Mouse (Mus musculus) lung, embryonic 16.5 days (tissue): ENCODE results near the gene Lmf2. TPM values are rescaled to one million over a fixed set of nuclear protein-coding genes. Genes with fewer than 3 reads are reported as not detected.

Experiments
- ATAC-seq: fragments of 200-750 bp; cut with Nextera tagmentation; 2 replicates; pipeline ENCODE4 v1.8.0; 2017; ENCODE audit warnings: low read depth, mild to moderate bottlenecking, moderate library complexity
- H3K27ac ChIP-seq: fragments of 300-500 bp; sonication (generic); 2 replicates; pipeline ENCODE4 v1.5.1; 2014; ENCODE audit warnings: mild to moderate bottlenecking, control low read depth, low read length
- H3K27me3 ChIP-seq: fragments of 300-500 bp; sonication (generic); 2 replicates; pipeline ENCODE4 v1.6.1; 2014; ENCODE audit warnings: low read depth, low read length, mixed read lengths; ENCODE audit not compliant: control insufficient read depth, insufficient read depth
- H3K36me3 ChIP-seq: fragments of 300-500 bp; sonication (generic); 2 replicates; pipeline ENCODE4 v1.6.1; 2014; ENCODE audit warnings: low read length; ENCODE audit not compliant: control insufficient read depth, insufficient read depth
- H3K4me1 ChIP-seq: fragments of 300-500 bp; sonication (generic); replicated peaks from 2 replicates; pipeline ENCODE4 v1.6.1; 2014; ENCODE audit warnings: low read length, mixed read lengths; ENCODE audit not compliant: control insufficient read depth, insufficient read depth
- H3K4me2 ChIP-seq: fragments of 300-500 bp; sonication (generic); 2 replicates; pipeline ENCODE4 v1.6.1; 2014; ENCODE audit warnings: low read depth, low read length, control low read depth
- H3K4me3 ChIP-seq: fragments of 300-500 bp; sonication (generic); 2 replicates; pipeline ENCODE4 v1.5.1; 2014; ENCODE audit warnings: mild to moderate bottlenecking, low read length, control low read depth
- H3K9ac ChIP-seq: fragments of 300-500 bp; sonication (generic); 2 replicates; pipeline ENCODE4 v1.6.1; 2014; ENCODE audit warnings: low read length, control low read depth
- H3K9me3 ChIP-seq: fragments of 300-500 bp; sonication (generic); 2 replicates; pipeline ENCODE4 v1.6.1; 2016; ENCODE audit warnings: low read length; ENCODE audit not compliant: control insufficient read depth
- WGBS: fragments of 180-500 bp; shearing (Covaris S2); extraction: QIAGEN DNeasy Blood & Tissue Kit; methylation state at CpG from one replicate; pipeline ENCODE4 v1.1.7; 2014; 5-methylcytosine and 5-hydroxymethylcytosine counted together
- microRNA-seq: library from miRNA; unstranded; fragments of <30 nt; microRNA quantifications from one replicate; pipeline ENCODE4, GENCODE M21; 2016
- polyA plus RNA-seq: library from polyadenylated mRNA; unstranded; fragments of >200 nt; fragmentation: Nextera tagmentation; extraction: Ambion mirVana; gene quantifications from 2 replicates; pipeline ENCODE4 v1.2.1, GENCODE M21; 2015

The Lmf2 gene
- polyA plus RNA-seq, 1 experiment from 2014 or later = 83.6 TPM

DNA sequence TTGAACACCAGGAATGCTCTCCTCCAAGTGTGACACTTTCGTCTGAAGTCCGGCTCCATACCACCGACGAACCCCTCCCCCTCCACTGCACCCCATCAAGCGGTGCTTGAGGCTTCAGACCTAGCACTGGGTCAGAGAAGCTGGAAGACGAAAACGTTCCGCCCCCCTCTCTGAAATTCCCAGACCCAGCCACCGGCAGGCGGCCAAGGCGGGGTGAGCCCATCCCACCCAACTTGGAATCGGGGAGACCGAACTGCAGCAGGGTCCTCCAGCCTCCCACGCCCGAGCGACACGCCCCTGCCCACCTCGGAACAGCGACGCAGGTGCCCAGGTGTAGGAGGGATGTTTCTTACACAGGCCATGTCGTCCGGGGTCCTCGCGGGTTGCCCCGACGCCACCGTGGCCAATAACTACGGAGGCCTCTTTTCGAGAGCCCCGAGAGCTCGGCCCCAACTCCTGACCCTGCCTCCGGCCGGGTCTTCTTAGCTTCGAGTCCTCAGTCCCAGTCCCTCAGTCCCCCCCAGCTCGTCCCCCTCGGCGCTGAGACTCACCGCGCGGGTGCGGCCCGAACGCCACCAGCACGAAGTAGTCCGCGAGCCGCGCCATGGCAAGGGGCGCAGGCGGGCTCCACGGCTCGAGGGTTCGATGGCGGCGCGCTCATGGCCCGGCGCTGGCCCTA is 40.8 kb downstream of the Lmf2 start:
- H3K4me1 ChIP-seq = peaks cover 16% of the 10 kb centered on the region
- peak overlapping the region; percentile 94 for H3K9ac ChIP-seq
- peak overlapping the region; percentile 97 for H3K4me3 ChIP-seq
- H3K27me3 ChIP-seq = no peaks in the 10 kb centered on the region
- no peaks in the 10 kb centered on the region for H3K36me3 ChIP-seq
- peak overlapping the region; percentile 74 for H3K4me2 ChIP-seq
- H3K9me3 ChIP-seq = no peaks in the 10 kb centered on the region
- under 1% methylated on average over 55 of the region's 58 CpGs for WGBS
- H3K27ac ChIP-seq = peak overlapping the region; percentile 48; the same call in 1 of the 2 replicates
- ATAC-seq = peak; percentile 49

DNA sequence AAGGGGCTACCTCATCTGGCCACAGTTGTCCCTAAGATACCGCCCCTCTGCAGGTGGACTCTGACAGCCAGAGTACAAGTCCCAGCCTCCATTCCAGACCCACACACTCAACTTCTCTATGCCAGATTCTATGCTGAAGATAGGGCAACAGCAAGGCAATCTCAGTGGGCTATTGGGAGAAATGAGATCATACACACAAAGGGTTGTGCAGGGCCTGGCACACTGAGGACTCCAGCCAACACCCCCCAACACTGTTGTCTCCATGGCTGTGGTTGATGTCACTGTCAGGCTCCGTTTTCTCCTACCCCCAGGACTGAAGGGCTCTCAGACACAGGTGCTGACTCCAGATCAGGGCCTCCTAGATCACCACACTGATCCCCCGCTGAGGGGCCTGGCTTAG is 41.4 kb downstream of the Lmf2 start:
- Histone ChIP-seq H3K4me1 (peaks cover 16% of the 10 kb centered on the region), H3K36me3 (no peaks in the 10 kb centered on the region), H3K4me3 (peak overlapping the region; percentile 97), H3K27me3 (no peaks in the 10 kb centered on the region), H3K9ac (peak overlapping the region; percentile 94), H3K4me2 (peak overlapping the region; percentile 74), H3K27ac (no peak overlapping the region), H3K9me3 (no peaks in the 10 kb centered on the region)
- ATAC-seq = no peak
- 22% methylated on average over 3 of the region's 3 CpGs for WGBS

- H3K27ac ChIP-seq = no peak overlapping the region
- 0 out of 2 replicates have a peak overlapping the region, but pooled peaks have one; percentile 94 for H3K9ac ChIP-seq
- H3K4me2 ChIP-seq = no peak overlapping the region
- no peaks in the 10 kb centered on the region for H3K27me3 ChIP-seq
- WGBS = 50% methylated on average over 4 of the region's 4 CpGs
- H3K4me1 ChIP-seq = peaks cover 16% of the 10 kb centered on the region
- no peak for ATAC-seq
- H3K4me3 ChIP-seq = no peak overlapping the region
- no peaks in the 10 kb centered on the region for H3K36me3 ChIP-seq
- no peaks in the 10 kb centered on the region for H3K9me3 ChIP-seq
Measured at GRCm38 (mm10) chr15:89313359-89313758, 42.1 kb downstream of the Lmf2 start.

DNA sequence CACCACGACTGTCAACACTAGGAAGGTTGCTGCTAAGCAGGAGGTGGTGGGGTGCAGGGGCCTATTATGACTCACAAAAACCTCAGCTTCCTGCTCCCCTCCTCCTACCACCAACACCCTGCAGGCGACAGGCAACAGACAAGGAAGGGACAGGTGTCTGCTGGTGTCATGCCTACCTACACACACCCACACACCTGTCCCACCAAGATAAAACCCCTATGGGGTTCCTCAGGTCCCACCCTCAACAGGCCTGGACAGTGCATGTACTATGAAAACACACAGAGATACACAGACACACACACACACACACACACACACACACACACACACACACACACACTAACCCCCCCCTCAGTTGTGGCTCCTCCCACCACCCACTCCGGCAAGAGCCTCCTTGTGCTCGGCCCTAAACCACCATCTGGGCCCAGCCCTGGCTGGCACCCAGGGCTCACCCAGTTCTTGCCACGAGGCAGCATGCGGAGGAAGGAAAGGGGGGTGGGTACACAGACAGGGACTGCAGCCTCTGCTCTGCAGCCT is 45.4 kb downstream of the Lmf2 start:
- no peak overlapping the region for H3K27ac ChIP-seq
- H3K27me3 ChIP-seq = no peaks in the 10 kb centered on the region
- no peak overlapping the region for H3K4me3 ChIP-seq
- peaks cover 4% of the 10 kb centered on the region; the same call in 1 of the 2 replicates for H3K36me3 ChIP-seq
- peaks cover 10% of the 10 kb centered on the region for H3K4me1 ChIP-seq
- WGBS = 53% methylated on average over 6 of the region's 6 CpGs
- no peaks in the 10 kb centered on the region for H3K9me3 ChIP-seq
- no peak overlapping the region for H3K4me2 ChIP-seq
- no peak for ATAC-seq
- no peak overlapping the region for H3K9ac ChIP-seq

DNA sequence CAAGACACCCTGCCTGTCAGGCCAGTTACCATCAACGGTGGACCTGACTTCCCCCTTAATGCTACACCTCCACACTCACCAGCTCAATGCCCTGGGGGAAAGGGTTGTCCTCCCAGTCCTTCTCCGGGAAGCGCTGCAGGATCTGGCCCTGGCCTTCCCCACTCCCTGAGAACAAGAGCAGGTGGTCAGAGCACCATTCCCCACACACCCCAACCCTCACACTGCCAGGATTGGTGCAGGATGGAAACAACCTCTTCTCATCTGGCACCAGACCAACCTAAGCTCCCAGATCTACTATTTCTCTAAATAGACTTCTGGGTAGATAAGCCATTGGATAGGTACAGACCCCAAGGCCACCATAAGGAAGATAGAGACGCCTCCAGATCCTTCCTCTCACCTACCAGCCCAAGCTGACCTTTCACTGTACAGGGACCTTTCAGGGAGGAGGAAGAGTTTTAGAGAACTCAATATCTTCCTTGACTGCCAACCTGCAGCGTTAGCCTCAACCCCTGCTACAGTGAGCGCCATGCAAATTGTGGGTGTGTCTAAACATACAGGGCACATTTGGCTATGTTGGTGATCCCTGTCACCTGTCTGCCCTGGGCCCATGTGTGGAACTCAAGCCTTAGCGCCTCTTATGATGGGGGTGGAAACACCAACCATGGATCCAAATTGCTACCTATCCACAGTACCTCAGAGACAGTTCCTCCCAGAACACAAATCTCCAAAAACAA is 46.9 kb downstream of the Lmf2 start:
- Histone ChIP-seq H3K9me3 (no peaks in the 10 kb centered on the region), H3K4me3 (no peak overlapping the region), H3K4me2 (no peak overlapping the region), H3K36me3 (peaks cover 16% of the 10 kb centered on the region), H3K27me3 (no peaks in the 10 kb centered on the region), H3K27ac (no peak overlapping the region), H3K9ac (no peak overlapping the region), H3K4me1 (peaks cover 3% of the 10 kb centered on the region; the same call in 1 of the 2 replicates)
- no peak for ATAC-seq
- WGBS = 77% methylated on average over 7 of the region's 7 CpGs

GRCm38 (mm10) chr15:89307461-89307860 is 48.0 kb downstream of the Lmf2 start:
- Histone ChIP-seq H3K9me3 (no peaks in the 10 kb centered on the region), H3K4me2 (no peak overlapping the region), H3K27me3 (no peaks in the 10 kb centered on the region), H3K4me3 (no peak overlapping the region), H3K9ac (no peak overlapping the region), H3K4me1 (no peaks in the 10 kb centered on the region), H3K27ac (no peak overlapping the region), H3K36me3 (peaks cover 27% of the 10 kb centered on the region)
- 90% methylated on average over 13 of the region's 13 CpGs for WGBS
- ATAC-seq = no peak

GRCm38 (mm10) chr15:89305966-89306365 is 49.5 kb downstream of the Lmf2 start:
- no peak overlapping the region for H3K9ac ChIP-seq
- no peak for ATAC-seq
- 64% methylated on average over 1 of the region's 1 CpGs for WGBS
- H3K4me1 ChIP-seq = no peaks in the 10 kb centered on the region
- no peaks in the 10 kb centered on the region for H3K27me3 ChIP-seq
- H3K4me3 ChIP-seq = no peak overlapping the region
- no peak overlapping the region for H3K27ac ChIP-seq
- no peak overlapping the region for H3K4me2 ChIP-seq
- no peaks in the 10 kb centered on the region for H3K9me3 ChIP-seq
- H3K36me3 ChIP-seq = peaks cover 42% of the 10 kb centered on the region

Small RNA genes lying within 50 kb of the gene (microRNA-seq; reads per million reads assigned to microRNA genes)
- not detected for gene Mir6959

Other genes with a start within 250 kb of the Lmf2 start
- gene Tubgcp6, start 232.5 kb downstream of the Lmf2 start, polyA plus RNA-seq = 15.5 and 15.7 TPM in 2 replicates
- 22.0 and 23.4 TPM in 2 replicates for gene Hdac10, start 227.0 kb downstream of the Lmf2 start, polyA plus RNA-seq
- gene Mapk12, start 215.0 kb downstream of the Lmf2 start, polyA plus RNA-seq = 12.2 and 13.9 TPM in 2 replicates
- gene Mapk11, start 206.0 kb downstream of the Lmf2 start, polyA plus RNA-seq = 9.6 and 10.3 TPM in 2 replicates
- gene Plxnb2, start 174.9 kb downstream of the Lmf2 start, polyA plus RNA-seq = 134 and 139 TPM in 2 replicates
- 12.2 and 12.5 TPM in 2 replicates for gene Dennd6b, start 159.2 kb downstream of the Lmf2 start, polyA plus RNA-seq
- 25.7 and 26.4 TPM in 2 replicates for gene Ppp6r2, start 144.1 kb downstream of the Lmf2 start, polyA plus RNA-seq
- gene Sbf1, start 40.3 kb downstream of the Lmf2 start, polyA plus RNA-seq = 42.2 and 50.5 TPM in 2 replicates
- 0.64 and 1.0 TPM in 2 replicates for gene Adm2, start 32.9 kb downstream of the Lmf2 start, polyA plus RNA-seq
- not detected in 2 replicates for gene Miox, start 21.3 kb downstream of the Lmf2 start, polyA plus RNA-seq
- 158 and 172 TPM in 2 replicates for gene Ncaph2, start 60 bp upstream of the Lmf2 start, polyA plus RNA-seq
- 3.4 and 7.7 TPM in 2 replicates for gene Sco2, start 18.2 kb upstream of the Lmf2 start, polyA plus RNA-seq
- 1.5 and 1.6 TPM in 2 replicates for gene Tymp, start 21.4 kb upstream of the Lmf2 start, polyA plus RNA-seq
- 9.6 and 16.1 TPM in 2 replicates for gene Odf3b, start 23.6 kb upstream of the Lmf2 start, polyA plus RNA-seq
- gene Klhdc7b, start 29.3 kb upstream of the Lmf2 start, polyA plus RNA-seq = 0.04 TPM in 1 of 2 replicates, not detected in the other
- gene Syce3, start 54.8 kb upstream of the Lmf2 start, polyA plus RNA-seq = not detected in 2 replicates
- gene Cpt1b, start 70.2 kb upstream of the Lmf2 start, polyA plus RNA-seq = 4.7 and 5.7 TPM in 2 replicates
- gene C730034F03Rik, start 73.9 kb upstream of the Lmf2 start, polyA plus RNA-seq = 2.6 and 2.9 TPM in 2 replicates
- gene Gm44502, start 74.0 kb upstream of the Lmf2 start, polyA plus RNA-seq = not detected in 2 replicates
- gene Chkb, start 74.2 kb upstream of the Lmf2 start, polyA plus RNA-seq = 58.4 and 60.4 TPM in 2 replicates
- 0.50 and 0.74 TPM in 2 replicates for gene Mapk8ip2, start 98.3 kb upstream of the Lmf2 start, polyA plus RNA-seq
- gene Arsa, start 121.8 kb upstream of the Lmf2 start, polyA plus RNA-seq = 22.1 and 27.0 TPM in 2 replicates
- gene Shank3, start 144.0 kb upstream of the Lmf2 start, polyA plus RNA-seq = 2.3 and 2.5 TPM in 2 replicates
- gene Acr, start 212.7 kb upstream of the Lmf2 start, polyA plus RNA-seq = 0.14 and 0.20 TPM in 2 replicates
- gene Rabl2, start 236.3 kb upstream of the Lmf2 start, polyA plus RNA-seq = 51.3 and 52.8 TPM in 2 replicates